Mouse (Mus musculus): ENCODE results near the gene Xrn2. TPM values are rescaled to one million over a fixed set of nuclear protein-coding genes. Genes with fewer than 3 reads are reported as not detected.
A peak's percentile ranks its signal among the peaks of the same experiment; 100 is the strongest.

The Xrn2 gene
- 16.9 and 30.0 TPM in 2 replicates for polyA plus RNA-seq (2012; rRNA removed)

DNA sequence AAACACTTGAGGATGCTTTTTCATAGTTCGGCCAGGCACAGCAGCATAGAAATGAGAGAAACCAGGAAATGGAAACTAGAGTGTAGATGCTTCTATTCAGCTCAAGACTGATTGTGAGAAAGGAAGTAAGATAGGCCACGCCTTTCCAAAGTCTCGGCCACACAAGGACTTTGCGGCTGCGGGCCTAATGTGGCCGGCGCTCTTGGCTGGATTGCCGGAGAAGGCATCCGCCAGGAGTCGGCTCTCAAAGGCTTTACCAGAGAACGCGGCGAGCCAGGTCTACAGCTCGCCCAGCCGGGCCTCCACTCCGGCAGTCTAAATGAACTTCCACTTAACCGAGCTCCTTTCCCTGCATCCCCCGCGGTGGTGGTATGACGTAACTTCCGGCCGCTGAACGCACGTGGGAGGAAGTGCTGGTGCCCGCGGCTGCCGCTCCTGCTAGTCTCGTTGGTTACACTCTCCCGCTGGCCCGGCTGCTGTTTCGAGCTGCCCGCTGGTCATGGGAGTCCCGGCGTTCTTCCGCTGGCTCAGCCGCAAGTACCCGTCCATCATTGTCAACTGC is at the start of gene Xrn2:
Gene Xrn2, plus strand, starts transcription at position 374 of the 562 bp plus-strand sequence.
- peak; percentile 97 for DNase-seq
- TF ChIP-seq POLR2A (IDR thresholded peaks at IDR 0.05; ENCODE audit: borderline replicate concordance, extremely low read depth, low read depth, low read length) (peak; percentile 81), CTCF (IDR thresholded peaks at IDR 0.05; ENCODE audit: insufficient read depth, low read length) (no peak)
- WGBS, result under 1% methylated on average over 37 of the region's 37 CpGs
- Histone ChIP-seq H3K4me1 (ENCODE audit: control insufficient read depth, insufficient read depth, low read length) (peaks cover 8% of the 10 kb centered on the region), H3K4me3 (replicated peaks; ENCODE audit: extremely low read depth, low read depth, low read length) (peak within 1 kb of the TSS; percentile 99)

DNA sequence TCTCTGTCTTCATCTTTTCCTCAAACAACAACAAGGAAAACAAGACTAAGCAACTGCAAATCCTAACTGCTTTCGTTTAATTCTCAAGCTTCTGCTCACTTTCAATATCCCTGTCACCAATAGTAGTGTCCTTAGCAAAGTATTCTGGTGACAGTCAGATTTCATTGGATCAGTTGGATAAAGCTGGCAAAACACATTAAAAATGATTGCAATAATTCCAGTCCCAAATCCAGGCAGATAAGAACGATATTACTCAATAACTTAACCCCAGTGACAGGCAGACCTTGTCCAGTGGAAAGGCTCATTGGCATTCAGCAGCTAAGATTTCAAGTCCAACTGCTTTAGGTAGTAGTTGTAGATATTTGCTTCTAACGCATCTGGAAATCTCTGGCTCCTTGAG is 37.8 kb upstream of the Xrn2 start:
- no peak for DNase-seq
- Histone ChIP-seq H3K4me3 (replicated peaks; ENCODE audit: extremely low read depth, low read depth, low read length) (no peak overlapping the region), H3K4me1 (ENCODE audit: control insufficient read depth, insufficient read depth, low read length) (no peaks in the 10 kb centered on the region)
- 67% methylated on average over 3 of the region's 3 CpGs for WGBS
- TF ChIP-seq CTCF (IDR thresholded peaks at IDR 0.05; ENCODE audit: insufficient read depth, low read length) (no peak), POLR2A (IDR thresholded peaks at IDR 0.05; ENCODE audit: borderline replicate concordance, extremely low read depth, low read depth, low read length) (no peak)

DNA sequence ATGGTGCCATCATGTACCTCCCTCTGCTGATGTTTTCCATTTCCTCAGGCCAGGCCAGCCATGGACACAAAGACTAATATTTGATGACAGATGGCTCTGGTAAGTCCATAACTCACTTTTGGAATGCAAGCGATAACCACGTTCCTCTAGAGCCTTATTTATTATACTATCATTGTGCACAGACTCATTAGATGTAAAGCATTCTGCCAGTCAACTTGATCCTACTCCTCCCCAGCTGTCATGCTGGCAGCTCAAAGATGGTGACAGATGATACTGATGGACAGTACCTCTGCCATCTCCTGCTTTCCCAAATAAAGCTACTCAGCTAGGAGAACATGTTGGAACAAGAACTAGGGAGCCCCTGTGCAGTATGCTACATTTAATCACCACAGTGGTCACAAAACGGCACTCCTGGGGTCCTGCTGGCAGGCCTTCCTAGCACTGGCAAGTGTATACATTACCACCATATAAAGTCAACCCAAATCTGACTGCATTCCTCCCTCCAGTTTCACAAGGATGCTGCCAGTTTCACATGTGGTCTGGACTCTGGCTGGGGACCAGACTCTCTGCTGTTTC is 37.3 kb upstream of the Xrn2 start:
- WGBS, result 70% methylated on average over 3 of the region's 3 CpGs
- no peaks in the 10 kb centered on the region for H3K4me1 ChIP-seq (ENCODE audit: control insufficient read depth, insufficient read depth, low read length)
- no peak for DNase-seq
- H3K4me3 ChIP-seq (replicated peaks; ENCODE audit: extremely low read depth, low read depth, low read length), result no peak overlapping the region
- TF ChIP-seq POLR2A (IDR thresholded peaks at IDR 0.05; ENCODE audit: borderline replicate concordance, extremely low read depth, low read depth, low read length), result no peak
- TF ChIP-seq CTCF (IDR thresholded peaks at IDR 0.05; ENCODE audit: insufficient read depth, low read length), result no peak

DNA sequence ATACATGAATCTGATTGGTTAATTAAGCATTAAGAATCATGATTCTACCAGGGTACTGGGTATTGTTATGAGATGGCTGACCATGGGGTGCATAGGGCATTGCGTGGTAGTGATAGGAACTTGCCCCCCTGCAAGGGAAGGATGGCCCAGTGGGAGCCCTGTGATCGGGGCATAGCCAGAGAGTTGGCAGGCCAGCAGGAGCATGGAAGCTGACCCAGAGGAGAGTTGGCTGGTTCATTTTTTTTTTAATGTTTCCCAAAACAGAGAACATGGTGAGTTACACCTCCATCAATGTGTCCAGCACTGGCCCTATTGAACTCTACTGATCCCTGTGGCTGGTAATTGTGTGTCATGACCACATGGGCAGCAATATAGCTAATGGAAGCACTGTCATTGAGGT is 30.0 kb upstream of the Xrn2 start:
- no peak for DNase-seq
- WGBS, result 93% methylated on average over 2 of the region's 2 CpGs
- TF ChIP-seq CTCF (IDR thresholded peaks at IDR 0.05; ENCODE audit: insufficient read depth, low read length) (no peak), POLR2A (IDR thresholded peaks at IDR 0.05; ENCODE audit: borderline replicate concordance, extremely low read depth, low read depth, low read length) (no peak)
- no peaks in the 10 kb centered on the region for H3K4me1 ChIP-seq (ENCODE audit: control insufficient read depth, insufficient read depth, low read length)
- no peak overlapping the region for H3K4me3 ChIP-seq (replicated peaks; ENCODE audit: extremely low read depth, low read depth, low read length)

DNA sequence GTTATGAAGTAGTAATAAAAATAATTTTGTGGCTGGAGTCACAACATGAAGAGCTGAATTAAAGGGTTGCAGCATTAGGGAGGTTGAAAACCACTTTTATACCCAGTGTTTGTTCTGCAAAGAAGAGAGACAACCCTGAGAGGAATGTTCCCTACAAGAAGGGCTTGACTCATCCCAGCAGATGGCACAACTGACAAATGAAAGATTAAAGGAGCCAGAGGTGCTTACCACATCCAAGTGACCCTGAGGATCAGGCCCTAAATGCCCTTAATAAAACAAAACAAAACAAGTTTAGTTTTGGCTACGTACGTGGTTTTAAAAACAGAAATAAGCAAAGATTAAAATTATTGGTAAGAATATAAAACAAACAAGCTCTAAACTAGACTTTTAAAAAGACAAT is 28.0 kb upstream of the Xrn2 start:
- no peak for TF ChIP-seq POLR2A (IDR thresholded peaks at IDR 0.05; ENCODE audit: borderline replicate concordance, extremely low read depth, low read depth, low read length)
- no peak for TF ChIP-seq CTCF (IDR thresholded peaks at IDR 0.05; ENCODE audit: insufficient read depth, low read length)
- H3K4me1 ChIP-seq (ENCODE audit: control insufficient read depth, insufficient read depth, low read length), result no peaks in the 10 kb centered on the region
- DNase-seq, result no peak
- H3K4me3 ChIP-seq (replicated peaks; ENCODE audit: extremely low read depth, low read depth, low read length), result no peak overlapping the region
- 86% methylated on average over 2 of the region's 2 CpGs for WGBS

DNA sequence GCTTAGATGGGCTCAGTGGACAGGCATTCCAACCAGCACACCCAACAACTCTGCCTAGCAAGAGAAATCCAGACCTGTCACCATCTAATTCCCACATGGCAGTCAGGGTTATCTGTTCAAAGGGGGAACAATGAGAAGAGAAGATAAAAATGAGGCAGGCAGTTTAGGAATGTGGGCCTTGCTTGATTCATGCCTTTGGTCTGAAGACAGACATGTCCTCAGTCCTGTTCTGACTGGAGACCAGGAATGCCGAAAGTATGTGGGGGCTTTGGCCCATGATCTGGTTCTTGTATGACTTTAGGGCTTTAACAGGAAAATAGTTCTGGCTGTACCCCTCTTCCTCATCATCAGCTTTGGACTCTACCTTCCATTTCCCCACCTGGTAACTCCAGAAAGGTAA is 27.0 kb upstream of the Xrn2 start:
- no peaks in the 10 kb centered on the region for H3K4me1 ChIP-seq (ENCODE audit: control insufficient read depth, insufficient read depth, low read length)
- H3K4me3 ChIP-seq (replicated peaks; ENCODE audit: extremely low read depth, low read depth, low read length), result no peak overlapping the region
- TF ChIP-seq POLR2A (IDR thresholded peaks at IDR 0.05; ENCODE audit: borderline replicate concordance, extremely low read depth, low read depth, low read length) (no peak), CTCF (IDR thresholded peaks at IDR 0.05; ENCODE audit: insufficient read depth, low read length) (no peak)
- 96% methylated on average over 1 of the region's 1 CpGs for WGBS
- no peak for DNase-seq

DNA sequence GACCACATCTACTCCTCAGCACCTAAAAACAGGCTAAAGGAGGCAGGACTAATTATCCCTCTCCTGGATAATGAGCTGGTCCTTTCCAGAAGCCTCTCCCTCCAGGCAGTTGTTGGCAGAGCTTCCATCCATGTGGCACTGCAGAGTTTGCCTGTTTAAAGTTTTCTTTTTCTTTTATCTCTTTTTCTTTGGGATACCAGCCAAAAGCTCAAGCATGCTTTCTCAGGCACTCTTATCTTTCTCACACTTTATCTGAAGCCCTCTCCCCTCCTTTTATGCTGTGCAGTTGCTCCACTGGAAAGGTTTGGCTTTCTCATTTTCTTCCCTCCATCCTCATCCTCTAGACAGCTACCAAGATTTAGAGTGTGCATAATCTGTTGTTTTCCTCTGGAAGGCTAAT is 26.4 kb upstream of the Xrn2 start:
- H3K4me3 ChIP-seq (replicated peaks; ENCODE audit: extremely low read depth, low read depth, low read length), result no peak overlapping the region
- TF ChIP-seq CTCF (IDR thresholded peaks at IDR 0.05; ENCODE audit: insufficient read depth, low read length) (no peak), POLR2A (IDR thresholded peaks at IDR 0.05; ENCODE audit: borderline replicate concordance, extremely low read depth, low read depth, low read length) (no peak)
- no peaks in the 10 kb centered on the region for H3K4me1 ChIP-seq (ENCODE audit: control insufficient read depth, insufficient read depth, low read length)
- no peak for DNase-seq

DNA sequence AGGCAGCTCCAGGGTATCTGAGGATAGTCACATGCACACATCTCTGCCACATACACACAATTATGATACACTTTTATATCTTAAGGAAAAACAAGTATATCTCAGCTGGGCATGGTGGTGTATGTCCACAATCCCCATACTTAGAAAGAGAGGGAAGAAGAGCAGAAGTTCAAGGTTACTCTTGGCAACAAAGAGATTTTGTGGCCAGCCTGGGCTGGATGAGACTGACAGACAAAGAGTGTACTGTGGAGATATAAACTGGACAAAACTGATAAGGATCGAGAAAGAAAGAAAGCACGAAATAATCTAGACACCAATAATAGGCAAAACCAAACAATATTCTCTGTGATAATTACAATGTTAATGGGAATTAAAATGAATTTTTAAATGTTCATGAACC is 5.5 kb upstream of the Xrn2 start:
- H3K4me3 ChIP-seq (replicated peaks; ENCODE audit: extremely low read depth, low read depth, low read length), result no peak overlapping the region
- no peak for TF ChIP-seq POLR2A (IDR thresholded peaks at IDR 0.05; ENCODE audit: borderline replicate concordance, extremely low read depth, low read depth, low read length)
- TF ChIP-seq CTCF (IDR thresholded peaks at IDR 0.05; ENCODE audit: insufficient read depth, low read length), result no peak
- 80% methylated on average over 2 of the region's 2 CpGs for WGBS
- no peak for DNase-seq
- peaks cover 7% of the 10 kb centered on the region for H3K4me1 ChIP-seq (ENCODE audit: control insufficient read depth, insufficient read depth, low read length)

DNA sequence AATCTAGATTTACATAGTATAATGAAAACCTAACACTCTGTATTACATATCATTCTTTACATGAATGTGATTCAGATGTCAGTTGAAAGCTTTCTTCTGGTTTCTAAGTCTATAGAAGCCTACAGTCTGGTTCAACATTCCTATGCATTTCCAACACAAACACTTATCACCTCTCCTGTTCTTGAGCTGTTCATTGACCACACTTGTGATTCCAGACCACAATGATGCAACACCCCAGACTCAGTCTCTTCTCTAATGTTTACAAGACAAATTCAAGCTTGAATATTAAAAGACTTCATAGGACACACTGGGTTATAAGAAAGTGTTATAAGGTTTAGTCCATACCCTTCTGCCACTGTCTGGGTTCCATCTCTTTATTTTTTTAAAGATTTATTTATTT is 3.7 kb upstream of the Xrn2 start:
- no peak for TF ChIP-seq CTCF (IDR thresholded peaks at IDR 0.05; ENCODE audit: insufficient read depth, low read length)
- no peak for TF ChIP-seq POLR2A (IDR thresholded peaks at IDR 0.05; ENCODE audit: borderline replicate concordance, extremely low read depth, low read depth, low read length)
- H3K4me3 ChIP-seq (replicated peaks; ENCODE audit: extremely low read depth, low read depth, low read length), result no peak overlapping the region
- peaks cover 7% of the 10 kb centered on the region for H3K4me1 ChIP-seq (ENCODE audit: control insufficient read depth, insufficient read depth, low read length)
- DNase-seq, result no peak

DNA sequence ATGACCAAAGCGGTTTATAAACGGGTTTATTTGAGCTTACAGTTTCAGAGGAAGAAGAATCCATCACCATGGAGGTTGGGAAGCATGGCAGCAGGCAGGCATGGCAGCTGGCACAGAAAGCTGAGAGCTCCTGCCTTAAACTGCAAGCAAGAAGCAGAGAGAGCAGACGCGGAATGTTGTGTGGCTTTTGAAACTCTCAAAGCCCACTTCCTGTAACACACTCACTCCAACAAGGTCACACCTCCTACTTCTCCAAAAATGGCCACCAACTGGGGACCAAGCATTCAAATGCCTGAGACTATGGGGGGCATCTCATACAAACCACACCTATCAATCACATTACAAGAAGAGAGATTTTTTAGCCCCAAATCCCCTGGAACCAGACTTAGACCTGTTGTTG is 2.7 kb upstream of the Xrn2 start:
- peaks cover 7% of the 10 kb centered on the region for H3K4me1 ChIP-seq (ENCODE audit: control insufficient read depth, insufficient read depth, low read length)
- WGBS, result 87% methylated on average over 4 of the region's 4 CpGs
- H3K4me3 ChIP-seq (replicated peaks; ENCODE audit: extremely low read depth, low read depth, low read length), result no peak overlapping the region
- no peak for DNase-seq
- TF ChIP-seq CTCF (IDR thresholded peaks at IDR 0.05; ENCODE audit: insufficient read depth, low read length), result no peak
